Mouse (Mus musculus): ENCODE data around the gene Zbtb7a.

GRCm38 (mm10) chr10:81180946-81181345 is 45.9 kb downstream of the Zbtb7a start:
- TF ChIP-seq POLR2A (IDR thresholded peaks at IDR 0.05; ENCODE audit: borderline replicate concordance, extremely low read depth, low read depth, low read length) (no peak), CTCF (IDR thresholded peaks at IDR 0.05; ENCODE audit: insufficient read depth, low read length) (no peak)
